Mouse (Mus musculus) spleen, postnatal 4 days (tissue): ENCODE results near the gene Svbp.

ENCODE experiments used
- DNase-seq, 2 experiments: peaks; one replicate each; pipeline ENCODE4 v3.0.0; 2022; ENCODE audit warnings: low spot score in 2 of 2

The Svbp gene

GRCm38 (mm10) chr4:119245961-119246360 is 50.9 kb downstream of the Svbp start:
- no peak for DNase-seq

- no peak for DNase-seq
These were observed 51.7 kb downstream of the Svbp start for GRCm38 (mm10) chr4:119246688-119247225.

- DNase-seq: peak; percentile 62 to 84
These were observed 52.5 kb downstream of the Svbp start for GRCm38 (mm10) chr4:119247462-119248235.

- no peak for DNase-seq
These were observed 53.4 kb downstream of the Svbp start for GRCm38 (mm10) chr4:119248407-119248965.
